26 mouse cellular contexts compared by ENCODE assay signal in genomic region chr9:100474056-100474455, GRCm38 (mm10).
"Had no signal": no experiment of that assay in that cellular context is flagged by ENCODE, and none has a peak within 500 bp of the region (broad histone marks: within the 10 kb centered on the region; RNA-seq: fewer than 3 reads in every experiment).

No protein-coding gene starts in this region.

- H3K9ac ChIP-seq: heart, embryonic 12.5 days; hindbrain, embryonic 12.5 days; hindbrain, embryonic 14.5 days; intestine, embryonic 15.5 days; limb, embryonic 12.5 days; liver, embryonic 13.5 days; liver, embryonic 15.5 days had no signal

- ATAC-seq: forebrain, embryonic 16.5 days; hindbrain, embryonic 16.5 days; inflammation-experienced regulatory T-cells, adult 6 months; intestine, embryonic 15.5 days; intestine, postnatal 0 days had no signal

- H3K27me3 ChIP-seq: heart, embryonic 12.5 days; hindbrain, embryonic 12.5 days; intestine, embryonic 15.5 days; limb, embryonic 12.5 days; liver, embryonic 13.5 days; liver, embryonic 15.5 days had no signal

- H3K4me3 ChIP-seq: gastrocnemius, adult 2 months; heart, embryonic 10.5 days; heart, embryonic 12.5 days; hindbrain, embryonic 10.5 days; hindbrain, embryonic 12.5 days; intestine, embryonic 15.5 days; layer of hippocampus, adult 2 months; left cerebral cortex, adult 2 months; limb, embryonic 12.5 days; liver, embryonic 13.5 days; liver, embryonic 15.5 days had no signal

- DNase-seq: gastrocnemius, adult 2 months; gastrocnemius, postnatal 14 days; heart, adult 18-20 months; heart, postnatal 10 days; heart, postnatal 4 days; kidney, postnatal 14 days; kidney, postnatal 4 days; left cerebral cortex, postnatal 4 days; liver; liver, embryonic 13.5 days had no signal

- H3K4me2 ChIP-seq: heart, embryonic 12.5 days; hindbrain, embryonic 12.5 days; hindbrain, embryonic 14.5 days; intestine, embryonic 15.5 days; limb, embryonic 12.5 days; liver, embryonic 11.5 days; liver, embryonic 13.5 days; liver, embryonic 15.5 days had no signal

- H3K4me1 ChIP-seq: hindbrain, embryonic 12.5 days; liver, embryonic 13.5 days; liver, embryonic 15.5 days had no signal

- H3K27ac ChIP-seq: heart, embryonic 10.5 days; hindbrain, embryonic 10.5 days; hindbrain, embryonic 12.5 days; hindbrain, embryonic 14.5 days; intestine, embryonic 15.5 days; kidney, postnatal 0 days; layer of hippocampus, adult 2 months; left cerebral cortex, adult 2 months; limb, embryonic 12.5 days; liver, embryonic 13.5 days; liver, embryonic 15.5 days had no signal

- H3K9me3 ChIP-seq: heart, embryonic 10.5 days; intestine, embryonic 15.5 days; liver, embryonic 13.5 days had no signal

- H3K36me3 ChIP-seq: hindbrain, embryonic 12.5 days; intestine, embryonic 15.5 days; liver, embryonic 13.5 days; liver, embryonic 15.5 days had no signal
